Mouse (Mus musculus) megakaryocyte, embryonic 14.5 days (primary cell): ENCODE results near the gene Sptlc3. TPM values are rescaled to one million over a fixed set of nuclear protein-coding genes. Genes with fewer than 3 reads are reported as not detected.

Source experiments
- H3K27me3 ChIP-seq: replicated peaks from 2 replicates; pipeline ENCODE3; 2012; ENCODE audit warnings: inconsistent platforms
- H3K36me3 ChIP-seq: replicated peaks from 2 replicates; pipeline ENCODE3; 2012; ENCODE audit warnings: low read length, inconsistent platforms, mixed read lengths
- H3K4me1 ChIP-seq: 2 replicates; pipeline ENCODE4 v1.6.1; 2012; ENCODE audit warnings: inconsistent platforms
- H3K4me3 ChIP-seq: replicated peaks from 2 replicates; pipeline ENCODE3; 2012; ENCODE audit warnings: moderate library complexity, mild to moderate bottlenecking, inconsistent platforms
- H3K9me3 ChIP-seq: 2 replicates; pipeline ENCODE4 v1.6.1; 2012; ENCODE audit warnings: inconsistent platforms
- FLI1 ChIP-seq: IDR thresholded peaks from 2 replicates; pipeline ENCODE4 v1.6.1; 2012; ENCODE audit warnings: low read length, inconsistent platforms, mixed read lengths
- GATA1 ChIP-seq: IDR thresholded peaks from 3 replicates; pipeline ENCODE4 v1.6.1; 2012; ENCODE audit warnings: mixed read lengths, low read length, inconsistent platforms, borderline replicate concordance
- polyA plus RNA-seq: library from polyadenylated mRNA; stranded (reverse); fragments of >175 nt; gene quantifications from 2 replicates; pipeline ENCODE4 v1.2.3, GENCODE M21; 2012; ENCODE audit warnings: low replicate concordance; ENCODE audit not compliant: insufficient read depth

The Sptlc3 gene
- polyA plus RNA-seq, 1 experiment = not detected

- Histone ChIP-seq H3K9me3 (no peaks in the 10 kb centered on the region), H3K4me1 (no peaks in the 10 kb centered on the region; the same call in 1 of the 2 replicates), H3K4me3 (no peak overlapping the region), H3K36me3 (no peaks in the 10 kb centered on the region), H3K27me3 (no peaks in the 10 kb centered on the region)
- TF ChIP-seq GATA1 (no peak), FLI1 (no peak)
Measured at GRCm38 (mm10) chr2:139629653-139630052, 135.9 kb downstream of the Sptlc3 start.

- Histone ChIP-seq H3K36me3 (no peaks in the 10 kb centered on the region), H3K4me3 (no peak overlapping the region), H3K27me3 (no peaks in the 10 kb centered on the region), H3K9me3 (no peaks in the 10 kb centered on the region), H3K4me1 (no peaks in the 10 kb centered on the region)
- TF ChIP-seq FLI1 = no peak
- TF ChIP-seq GATA1 = no peak
Measured at GRCm38 (mm10) chr2:139634506-139634905, 140.8 kb downstream of the Sptlc3 start.

GRCm38 (mm10) chr2:139637861-139638260, 144.1 kb downstream of the Sptlc3 start:
- H3K9me3 ChIP-seq = no peaks in the 10 kb centered on the region
- H3K4me1 ChIP-seq = no peaks in the 10 kb centered on the region
- H3K36me3 ChIP-seq = no peaks in the 10 kb centered on the region
- no peak overlapping the region for H3K4me3 ChIP-seq
- TF ChIP-seq GATA1 (no peak), FLI1 (no peak)
- H3K27me3 ChIP-seq = no peaks in the 10 kb centered on the region

- H3K36me3 ChIP-seq = no peaks in the 10 kb centered on the region
- H3K4me1 ChIP-seq = no peaks in the 10 kb centered on the region
- TF ChIP-seq GATA1 = no peak
- TF ChIP-seq FLI1 = no peak
- no peaks in the 10 kb centered on the region for H3K27me3 ChIP-seq
- H3K4me3 ChIP-seq = no peak overlapping the region
- no peaks in the 10 kb centered on the region for H3K9me3 ChIP-seq
Measured at GRCm38 (mm10) chr2:139641757-139642385, 148.2 kb downstream of the Sptlc3 start.

GRCm38 (mm10) chr2:139649518-139649917, 155.8 kb downstream of the Sptlc3 start:
- H3K4me1 ChIP-seq = no peaks in the 10 kb centered on the region; the same call in 1 of the 2 replicates
- H3K9me3 ChIP-seq = no peaks in the 10 kb centered on the region; the same call in 1 of the 2 replicates
- no peak overlapping the region for H3K4me3 ChIP-seq
- H3K27me3 ChIP-seq = no peaks in the 10 kb centered on the region
- TF ChIP-seq FLI1 (no peak), GATA1 (no peak)
- no peaks in the 10 kb centered on the region for H3K36me3 ChIP-seq

- H3K4me1 ChIP-seq = no peaks in the 10 kb centered on the region
- no peak overlapping the region for H3K4me3 ChIP-seq
- no peaks in the 10 kb centered on the region for H3K27me3 ChIP-seq
- TF ChIP-seq FLI1 (no peak), GATA1 (no peak)
- no peaks in the 10 kb centered on the region for H3K9me3 ChIP-seq
- no peaks in the 10 kb centered on the region for H3K36me3 ChIP-seq
Measured at GRCm38 (mm10) chr2:139656750-139657149, 163.0 kb downstream of the Sptlc3 start.

- Histone ChIP-seq H3K27me3 (peaks cover 18% of the 10 kb centered on the region), H3K36me3 (no peaks in the 10 kb centered on the region), H3K4me1 (peaks cover 15% of the 10 kb centered on the region), H3K4me3 (no peak overlapping the region), H3K9me3 (0 out of 2 replicates have a peak, but pooled peaks cover 4% of the 10 kb centered on the region)
- TF ChIP-seq FLI1 = no peak
- TF ChIP-seq GATA1 = no peak
Measured at GRCm38 (mm10) chr2:139671838-139672237, 178.1 kb downstream of the Sptlc3 start.

GRCm38 (mm10) chr2:139672371-139672770, 178.7 kb downstream of the Sptlc3 start:
- H3K4me1 ChIP-seq = peaks cover 20% of the 10 kb centered on the region
- no peaks in the 10 kb centered on the region for H3K36me3 ChIP-seq
- H3K27me3 ChIP-seq = peaks cover 23% of the 10 kb centered on the region
- TF ChIP-seq FLI1 (no peak), GATA1 (no peak)
- H3K9me3 ChIP-seq = 0 out of 2 replicates have a peak, but pooled peaks cover 4% of the 10 kb centered on the region
- H3K4me3 ChIP-seq = no peak overlapping the region

- Histone ChIP-seq H3K4me3 (peak overlapping the region; percentile 91), H3K36me3 (no peaks in the 10 kb centered on the region), H3K9me3 (0 out of 2 replicates have a peak, but pooled peaks cover 4% of the 10 kb centered on the region), H3K4me1 (peaks cover 28% of the 10 kb centered on the region), H3K27me3 (peaks cover 51% of the 10 kb centered on the region)
- TF ChIP-seq GATA1 = no peak
- no peak for TF ChIP-seq FLI1
Measured at GRCm38 (mm10) chr2:139677065-139677762, 183.5 kb downstream of the Sptlc3 start.

GRCm38 (mm10) chr2:139677809-139678274, 184.1 kb downstream of the Sptlc3 start, which contains the start of gene Ism1:
Gene Ism1, plus strand, starts transcription at chr2:139678178.
- Histone ChIP-seq H3K4me1 (peaks cover 23% of the 10 kb centered on the region), H3K9me3 (0 out of 2 replicates have a peak, but pooled peaks cover 4% of the 10 kb centered on the region), H3K36me3 (no peaks in the 10 kb centered on the region), H3K4me3 (peak within 1 kb of the TSS; percentile 91), H3K27me3 (peaks cover 51% of the 10 kb centered on the region)
- no peak for TF ChIP-seq FLI1
- TF ChIP-seq GATA1 = no peak
